Mouse (Mus musculus): ENCODE results near the gene Serpinb7. TPM values are rescaled to one million over a fixed set of nuclear protein-coding genes. Genes with fewer than 3 reads are reported as not detected.

The Serpinb7 gene
- total RNA-seq, 2 experiments from 2014 or later = not detected

DNA sequence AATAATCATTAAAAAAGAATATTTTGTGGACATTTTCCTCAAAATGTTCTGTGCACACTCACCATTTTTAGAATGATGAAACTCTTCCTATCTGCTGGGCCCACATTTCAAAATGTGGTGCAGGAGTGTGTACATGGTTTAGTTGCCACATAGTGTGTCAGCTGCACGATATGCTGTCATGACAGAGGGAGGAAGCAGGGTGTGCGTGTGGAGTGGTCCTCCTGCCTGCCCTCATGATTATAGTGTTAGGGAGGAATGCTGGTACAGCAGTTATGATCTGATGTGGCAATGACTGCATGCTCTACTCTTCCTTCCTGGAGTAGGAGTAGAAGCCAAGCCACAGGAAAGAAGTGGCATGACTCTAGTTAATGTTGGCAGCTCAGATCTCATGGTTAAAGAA lies 97.3 kb downstream of the Serpinb7 start:
- DNase-seq = peak in 1 of 2 experiments; percentile 32

- DNase-seq = no peak
Measured at GRCm38 (mm10) chr1:107502025-107502424, 102.6 kb downstream of the Serpinb7 start.

Other genes starting within 250 kb of the Serpinb7 start
- gene Serpinb3b, start 121.3 kb upstream of the Serpinb7 start, total RNA-seq (2021) = not detected
- not detected for gene Serpinb3c, start 121.3 kb upstream of the Serpinb7 start, total RNA-seq (2021)
- under 1 TPM in 1 of 2 experiments, not detected in 1; 0.18 TPM for gene Serpinb11, start 38.5 kb upstream of the Serpinb7 start, total RNA-seq (2021)
- under 1 TPM; 0.23 to 0.27 TPM for gene Serpinb2, start 111.8 kb downstream of the Serpinb7 start, total RNA-seq (2021)
- gene Serpinb8, start 190.4 kb downstream of the Serpinb7 start, total RNA-seq (2021) = 1 to 10 TPM; 1.7 to 2.0 TPM